In the genomic region with DNA sequence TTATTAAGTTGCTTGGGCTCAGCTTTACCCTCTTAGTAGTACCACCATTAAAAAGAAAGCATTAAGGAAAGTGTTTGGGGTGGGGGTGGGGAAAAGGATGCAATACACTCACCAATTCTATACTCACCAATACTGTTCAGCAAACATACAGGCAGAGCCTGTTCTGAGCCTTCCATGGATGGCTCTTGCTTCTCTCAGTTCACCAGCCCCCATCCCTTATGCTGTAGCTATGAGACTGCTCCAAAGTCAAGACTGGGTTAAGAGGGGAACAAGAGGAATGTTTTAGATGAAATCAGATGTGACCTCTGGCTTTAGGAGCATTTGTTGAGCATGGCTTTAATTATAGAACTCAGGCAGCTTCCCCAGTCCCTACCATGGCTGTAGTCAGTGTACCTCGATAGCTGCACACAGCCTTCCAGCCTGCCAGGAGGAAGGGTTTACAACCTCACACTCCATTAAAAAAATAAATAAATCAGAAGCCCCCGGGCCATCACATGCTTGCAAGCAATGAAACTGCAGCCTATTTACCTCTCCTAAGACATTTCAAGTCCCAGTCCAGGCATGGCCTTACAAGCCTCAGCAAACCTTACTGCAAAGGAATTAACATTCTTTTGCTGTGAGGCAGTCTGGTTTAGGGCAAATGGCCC, we compare ENCODE assay signal across 16 mouse cellular contexts.
A peak's percentile ranks its signal among the peaks of the same experiment; 100 is the strongest.
DNase-seq lines count a peak whose midpoint lies in the region; ATAC-seq and TF ChIP-seq lines count a peak whose summit lies in the region.
"Had no signal": no experiment of that assay in that cellular context is flagged by ENCODE, and none has a peak within 500 bp of the region (broad histone marks: within the 10 kb centered on the region; RNA-seq: fewer than 3 reads in every experiment).

No protein-coding gene starts in this region.

- H3K4me2 ChIP-seq in hindbrain, embryonic 11.5 days (replicated peaks; ENCODE audit: low read depth, low read length): no peak overlapping the region
- H3K4me2 ChIP-seq in hindbrain, embryonic 14.5 days (replicated peaks): no peak overlapping the region
- no peak overlapping the region for H3K4me2 ChIP-seq in embryonic facial prominence, embryonic 13.5 days
- no peak overlapping the region for H3K4me2 ChIP-seq in limb, embryonic 14.5 days (replicated peaks; ENCODE audit: low read depth, low read length, severe bottlenecking)
- H3K4me2 ChIP-seq: lung, embryonic 15.5 days; midbrain, embryonic 11.5 days had no signal

- H3K4me1 ChIP-seq in hindbrain, embryonic 11.5 days (replicated peaks; ENCODE audit: control insufficient read depth, insufficient read depth, low read length): no peaks in the 10 kb centered on the region
- no peaks in the 10 kb centered on the region for H3K4me1 ChIP-seq in hindbrain, embryonic 14.5 days (replicated peaks; ENCODE audit: control insufficient read depth, insufficient read depth, low read length)
- peaks cover 15% of the 10 kb centered on the region for H3K4me1 ChIP-seq in embryonic facial prominence, embryonic 13.5 days
- peaks cover 26% of the 10 kb centered on the region for H3K4me1 ChIP-seq in limb, embryonic 14.5 days (ENCODE audit: control insufficient read depth, insufficient read depth, low read length)
- H3K4me1 ChIP-seq: heart, embryonic 10.5 days; lung, embryonic 15.5 days had no signal

- no peaks in the 10 kb centered on the region for H3K27me3 ChIP-seq in hindbrain, embryonic 11.5 days (ENCODE audit: control insufficient read depth, insufficient read depth, low read length)
- no peaks in the 10 kb centered on the region for H3K27me3 ChIP-seq in hindbrain, embryonic 14.5 days (ENCODE audit: control insufficient read depth, insufficient read depth, low read length)
- no peaks in the 10 kb centered on the region for H3K27me3 ChIP-seq in embryonic facial prominence, embryonic 13.5 days
- no peaks in the 10 kb centered on the region for H3K27me3 ChIP-seq in limb, embryonic 14.5 days (ENCODE audit: control insufficient read depth, insufficient read depth, low read length)
- H3K27me3 ChIP-seq: lung, embryonic 15.5 days had no signal

- ATAC-seq in hindbrain, embryonic 11.5 days (ENCODE audit: low FRiP score): no peak
- ATAC-seq in hindbrain, embryonic 14.5 days (ENCODE audit: low FRiP score): no peak
- ATAC-seq in embryonic facial prominence, embryonic 13.5 days (ENCODE audit: insufficient number of reproducible peaks, insufficient read depth, low FRiP score, low TSS enrichment, low read depth): no peak; the same call in 1 of the 2 replicates
- peak; percentile 93 for ATAC-seq in limb, embryonic 14.5 days (ENCODE audit: low FRiP score, low read depth)
- ATAC-seq: activated CD4-positive, CD25-positive, alpha-beta regulatory T cell, adult 4 months had no signal

- H3K4me3 ChIP-seq in hindbrain, embryonic 11.5 days (ENCODE audit: low read depth, low read length): no peak overlapping the region
- H3K4me3 ChIP-seq in hindbrain, embryonic 14.5 days (replicated peaks; ENCODE audit: low read length): no peak overlapping the region
- no peak overlapping the region for H3K4me3 ChIP-seq in embryonic facial prominence, embryonic 13.5 days
- H3K4me3 ChIP-seq in limb, embryonic 14.5 days (replicated peaks; ENCODE audit: low read length): no peak overlapping the region
- H3K4me3 ChIP-seq: heart, embryonic 10.5 days; lung, embryonic 15.5 days had no signal

- no peak overlapping the region for H3K27ac ChIP-seq in hindbrain, embryonic 11.5 days (ENCODE audit: low read depth, low read length)
- no peak overlapping the region for H3K27ac ChIP-seq in hindbrain, embryonic 14.5 days
- peak overlapping the region; percentile 17 for H3K27ac ChIP-seq in embryonic facial prominence, embryonic 13.5 days
- H3K27ac ChIP-seq in limb, embryonic 14.5 days (replicated peaks; ENCODE audit: low read depth, low read length): peak overlapping the region; percentile 61
- H3K27ac ChIP-seq: heart, embryonic 10.5 days; lung, embryonic 15.5 days had no signal

- no peak for TF ChIP-seq POLR2A in brain, embryonic 14.5 days (IDR thresholded peaks at IDR 0.05; ENCODE audit: borderline replicate concordance, extremely low read depth, insufficient read depth, insufficient read length, poor library complexity, severe bottlenecking)
- no peak for TF ChIP-seq POLR2A in limb, embryonic 14.5 days (IDR thresholded peaks at IDR 0.05; ENCODE audit: borderline replicate concordance, extremely low read depth, insufficient read depth, insufficient read length)

- H3K36me3 ChIP-seq in hindbrain, embryonic 11.5 days (ENCODE audit: control insufficient read depth, insufficient read depth, low read length): no peaks in the 10 kb centered on the region
- no peaks in the 10 kb centered on the region for H3K36me3 ChIP-seq in hindbrain, embryonic 14.5 days (replicated peaks; ENCODE audit: control insufficient read depth, insufficient read depth)
- H3K36me3 ChIP-seq in embryonic facial prominence, embryonic 13.5 days: no peaks in the 10 kb centered on the region
- no peaks in the 10 kb centered on the region for H3K36me3 ChIP-seq in limb, embryonic 14.5 days (ENCODE audit: control insufficient read depth, insufficient read depth, low read length)
- H3K36me3 ChIP-seq: heart, embryonic 10.5 days; lung, embryonic 15.5 days had no signal

- TF ChIP-seq CTCF in brain, embryonic 14.5 days (IDR thresholded peaks at IDR 0.05; ENCODE audit: borderline replicate concordance, extremely low read depth, insufficient read depth, insufficient read length): no peak

- DNase-seq in hindbrain, embryonic 11.5 days (ENCODE audit: low spot score): peak; percentile 23
- no peak for DNase-seq in hindbrain, embryonic 14.5 days (ENCODE audit: low spot score)
- DNase-seq in brain, embryonic 14.5 days (ENCODE audit: low read depth): peak; percentile 17
- DNase-seq in limb, embryonic 14.5 days (ENCODE audit: low spot score): peak; percentile 82
- DNase-seq in right cerebral cortex, postnatal 36 days (ENCODE audit: low spot score in 2 of 2): no peak
- no peak for DNase-seq in left cerebral cortex, adult 9 months (ENCODE audit: low spot score in 2 of 2)
- no peak for DNase-seq in cerebellum, adult 11 months
- DNase-seq: cerebellum, adult 11-12 months; heart, postnatal 4 days; kidney, adult 2 months; thymus, postnatal 14 days had no signal

- H3K9me3 ChIP-seq in hindbrain, embryonic 11.5 days (ENCODE audit: control insufficient read depth, low read length): no peaks in the 10 kb centered on the region
- H3K9me3 ChIP-seq in hindbrain, embryonic 14.5 days (ENCODE audit: control insufficient read depth, low read length): no peaks in the 10 kb centered on the region
- no peaks in the 10 kb centered on the region for H3K9me3 ChIP-seq in embryonic facial prominence, embryonic 13.5 days
- no peaks in the 10 kb centered on the region for H3K9me3 ChIP-seq in limb, embryonic 14.5 days (ENCODE audit: control insufficient read depth, low read length)
- H3K9me3 ChIP-seq: heart, embryonic 10.5 days; lung, embryonic 15.5 days had no signal

- no peak overlapping the region for H3K9ac ChIP-seq in hindbrain, embryonic 11.5 days (ENCODE audit: low read depth, low read length)
- no peak overlapping the region for H3K9ac ChIP-seq in hindbrain, embryonic 14.5 days
- no peak overlapping the region for H3K9ac ChIP-seq in embryonic facial prominence, embryonic 13.5 days
- H3K9ac ChIP-seq in limb, embryonic 14.5 days (ENCODE audit: low read depth, low read length, severe bottlenecking): no peak overlapping the region
- H3K9ac ChIP-seq: lung, embryonic 15.5 days had no signal

- 55% methylated on average over 2 of the region's 2 CpGs for WGBS in hindbrain, embryonic 11.5 days
- WGBS in hindbrain, embryonic 14.5 days: 64% methylated on average over 2 of the region's 2 CpGs
- 5% methylated on average over 2 of the region's 2 CpGs for WGBS in embryonic facial prominence, embryonic 13.5 days
- 9% methylated on average over 2 of the region's 2 CpGs for WGBS in limb, embryonic 14.5 days

Comparison
In these comparisons a context has a peak if more than half of its experiments do, and no peak if none do; other contexts are left out.
1. DNase-seq: peak in hindbrain, embryonic 11.5 days (single experiment), brain, embryonic 14.5 days (single experiment) and limb, embryonic 14.5 days (single experiment); none in hindbrain, embryonic 14.5 days (single experiment), right cerebral cortex, postnatal 36 days (0 of 2), left cerebral cortex, adult 9 months (0 of 2) and cerebellum, adult 11 months (single experiment).
2. H3K27ac ChIP-seq: peak in embryonic facial prominence, embryonic 13.5 days (single experiment) and limb, embryonic 14.5 days (single experiment); none in hindbrain, embryonic 11.5 days (single experiment) and hindbrain, embryonic 14.5 days (single experiment).